In genomic region chr1:107635936-107636335, GRCm38 (mm10) we compare ENCODE assay signal across 10 mouse cellular contexts. TPM values are rescaled to one million over a fixed set of nuclear protein-coding genes. Genes with fewer than 3 reads are reported as not detected.
DNase-seq lines count a peak whose midpoint lies in the region; ATAC-seq and TF ChIP-seq lines count a peak whose summit lies in the region.
"Had no signal": no experiment of that assay in that cellular context is flagged by ENCODE, and none has a peak within 500 bp of the region (broad histone marks: within the 10 kb centered on the region; RNA-seq: fewer than 3 reads in every experiment).

No protein-coding gene starts in this region.

- no peak overlapping the region for H3K4me2 ChIP-seq in midbrain, embryonic 16.5 days (ENCODE audit: low read length)
- H3K4me2 ChIP-seq: embryonic facial prominence, embryonic 12.5 days had no signal

- intact Hi-C loops in left cerebral cortex, adult 2 months (cut with DNase I), result no loop called here
- intact Hi-C loops in left cerebral cortex, postnatal 36 days (cut with DNase I), result no loop called here

- TF ChIP-seq CTCF in cerebellum, adult 2 months (IDR thresholded peaks at IDR 0.05; ENCODE audit: borderline replicate concordance, insufficient read depth, low read depth, low read length), result peak; percentile 37; the same call in 1 of the 2 replicates
- peak; percentile 67 for TF ChIP-seq CTCF in left cerebral cortex, adult 2 months (IDR thresholded peaks at IDR 0.05)

- peak in 1 of 2 experiments; percentile 9 for DNase-seq in cerebellum, adult 2 months
- DNase-seq in cerebellum, postnatal 36 days, result no peak
- DNase-seq in left cerebral cortex, adult 2 months (ENCODE audit: extremely low spot score in 1 of 2, low spot score in 2 of 2), result no peak
- no peak for DNase-seq in left cerebral cortex, postnatal 36 days (ENCODE audit: low spot score in 2 of 2)
- DNase-seq in embryo, embryonic 11 days, result peak; percentile 53
- no peak for DNase-seq in thymus, postnatal 4 days

- TF ChIP-seq POLR2A in cerebellum, adult 2 months (IDR thresholded peaks at IDR 0.05; ENCODE audit: borderline replicate concordance, insufficient read depth, low read length), result no peak

- WGBS in cerebellum, adult 2 months, result 23% methylated on average over 4 of the region's 4 CpGs
- 39% methylated on average over 4 of the region's 4 CpGs for WGBS in midbrain, embryonic 16.5 days

- ATAC-seq in midbrain, embryonic 16.5 days, result peak; percentile 85
- no peak for ATAC-seq in monocyte, adult 5-6 weeks (replicated peaks; ENCODE audit: insufficient number of reproducible peaks, low FRiP score, low TSS enrichment, poor library complexity, severe bottlenecking)

- H3K27me3 ChIP-seq in cerebellum, adult 2 months (ENCODE audit: control insufficient read depth, insufficient read depth, low read length), result no peaks in the 10 kb centered on the region
- no peaks in the 10 kb centered on the region for H3K27me3 ChIP-seq in midbrain, embryonic 16.5 days (ENCODE audit: control insufficient read depth, insufficient read depth, low read depth, low read length)
- H3K27me3 ChIP-seq: embryonic facial prominence, embryonic 12.5 days; megakaryocyte, embryonic 14.5 days had no signal

- H3K9ac ChIP-seq in midbrain, embryonic 16.5 days (ENCODE audit: low read depth, low read length), result no peak overlapping the region
- H3K9ac ChIP-seq: embryonic facial prominence, embryonic 12.5 days had no signal

- H3K27ac ChIP-seq in cerebellum, adult 2 months (ENCODE audit: insufficient read depth, low read length), result no peak overlapping the region
- H3K27ac ChIP-seq in left cerebral cortex, adult 2 months, result no peak overlapping the region
- no peak overlapping the region for H3K27ac ChIP-seq in midbrain, embryonic 16.5 days (ENCODE audit: low read length)
- H3K27ac ChIP-seq: embryonic facial prominence, embryonic 12.5 days had no signal

- no peaks in the 10 kb centered on the region for H3K4me1 ChIP-seq in cerebellum, adult 2 months (ENCODE audit: control insufficient read depth, insufficient read depth, low read length)
- H3K4me1 ChIP-seq in midbrain, embryonic 16.5 days (ENCODE audit: control insufficient read depth, insufficient read depth, low read length), result no peaks in the 10 kb centered on the region
- H3K4me1 ChIP-seq: embryonic facial prominence, embryonic 12.5 days; megakaryocyte, embryonic 14.5 days had no signal

- H3K9me3 ChIP-seq in midbrain, embryonic 16.5 days (replicated peaks; ENCODE audit: control insufficient read depth, low read length, poor library complexity, severe bottlenecking), result no peaks in the 10 kb centered on the region
- H3K9me3 ChIP-seq: embryonic facial prominence, embryonic 12.5 days had no signal

- H3K36me3 ChIP-seq in midbrain, embryonic 16.5 days (ENCODE audit: control insufficient read depth, insufficient read depth, low read length), result no peaks in the 10 kb centered on the region
- H3K36me3 ChIP-seq: embryonic facial prominence, embryonic 12.5 days had no signal

- H3K4me3 ChIP-seq in cerebellum, adult 2 months (replicated peaks; ENCODE audit: insufficient read depth, low read depth, low read length), result no peak overlapping the region
- no peak overlapping the region for H3K4me3 ChIP-seq in left cerebral cortex, adult 2 months
- H3K4me3 ChIP-seq in midbrain, embryonic 16.5 days (ENCODE audit: low read depth, low read length), result no peak overlapping the region
- H3K4me3 ChIP-seq: embryonic facial prominence, embryonic 12.5 days; megakaryocyte, embryonic 14.5 days had no signal

RNA-seq across cellular contexts. Expression of gene Serpinb8, which starts 46.1 kb away (rescaled TPM):
- 2.2 and 2.5 TPM in 2 replicates for polyA plus RNA-seq in cerebellum, adult 2 months (2012; rRNA removed)
- 10 to 100 TPM; 16.0 to 17.7 TPM for total RNA-seq in left cerebral cortex, adult 2 months (2021)
- total RNA-seq in left cerebral cortex, postnatal 36 days (2021), result 10 to 100 TPM; 12.8 to 15.5 TPM
- polyA plus RNA-seq in midbrain, embryonic 16.5 days (2015; fragmentation: Nextera tagmentation; extraction: Ambion mirVana), result 0.30 and 0.39 TPM in 2 replicates
- 2.7 to 14.7 TPM (median 9.2 TPM) in 3 replicates for total RNA-seq in monocyte, adult 5-6 weeks (2017)
